Mouse (Mus musculus): ENCODE results near the gene Gm8332. TPM values are rescaled to one million over a fixed set of nuclear protein-coding genes. Genes with fewer than 3 reads are reported as not detected.
"Not testable (repeated sequence)": the region's sequence is repeated elsewhere in the genome, so short reads cannot be mapped to it uniquely, and the experiment has no call there.

The Gm8332 gene
- not detected for total RNA-seq (2021)
- long read RNA-seq, experiment 1: 0 reads
- long read RNA-seq, experiment 2: 0 reads

GRCm38 (mm10) chr12:88250000-88250399, at the start of gene Gm8332:
Gene Gm8332 (minus strand): TSS chr12:88250100.
- intact Hi-C loops (cut with DNase I); DNase-seq (ENCODE audit: low spot score in 2 of 2): not testable (repeated sequence)

GRCm38 (mm10) chr12:88297171-88297570, 47.3 kb upstream of the Gm8332 start:
- intact Hi-C loops (cut with DNase I); DNase-seq (ENCODE audit: low spot score in 2 of 2): not testable (repeated sequence)

DNA sequence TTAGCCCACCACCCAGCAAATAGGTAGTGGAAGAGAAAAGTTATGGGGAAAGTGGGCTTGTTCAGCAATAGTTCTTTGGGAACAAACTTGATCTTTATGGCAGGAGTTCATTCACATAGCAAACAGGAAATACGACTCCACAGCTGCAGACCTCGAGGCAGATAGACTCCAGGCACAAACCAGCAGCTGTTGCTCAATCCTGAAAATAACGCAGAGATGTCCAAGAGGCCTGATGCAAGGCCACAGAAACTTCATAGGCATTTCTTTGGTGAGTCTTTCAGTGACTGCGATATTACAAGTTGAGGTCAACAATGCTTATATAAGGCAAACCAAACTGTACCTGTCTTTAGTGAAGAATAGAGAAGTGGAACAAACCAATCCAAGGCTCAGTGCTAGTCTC, 43.2 kb upstream of the Gm8332 start:
- intact Hi-C loops (cut with DNase I); DNase-seq (ENCODE audit: low spot score in 2 of 2): not testable (repeated sequence)

DNA sequence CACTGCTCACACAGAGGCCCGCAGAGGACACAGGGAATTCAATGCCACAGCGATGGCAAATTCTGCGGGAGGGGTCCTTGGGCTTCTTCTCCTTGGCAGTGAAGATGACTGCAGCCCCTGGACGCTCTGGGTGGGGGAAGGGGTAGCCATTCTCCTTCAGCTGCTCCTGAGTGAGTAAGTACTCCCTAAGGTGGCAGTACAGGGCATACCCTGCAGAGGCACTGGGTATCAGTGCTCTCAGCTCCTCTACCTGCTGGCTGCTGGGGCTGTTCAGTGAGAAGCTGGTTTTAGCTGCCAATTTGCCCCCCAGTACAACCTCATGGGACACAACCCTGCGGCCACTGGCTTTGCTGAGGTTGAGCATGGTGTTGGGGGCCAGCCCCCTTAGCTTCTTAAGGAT, 35.3 kb upstream of the Gm8332 start:
- intact Hi-C loops (cut with DNase I); DNase-seq (ENCODE audit: low spot score in 2 of 2): not testable (repeated sequence)

DNA sequence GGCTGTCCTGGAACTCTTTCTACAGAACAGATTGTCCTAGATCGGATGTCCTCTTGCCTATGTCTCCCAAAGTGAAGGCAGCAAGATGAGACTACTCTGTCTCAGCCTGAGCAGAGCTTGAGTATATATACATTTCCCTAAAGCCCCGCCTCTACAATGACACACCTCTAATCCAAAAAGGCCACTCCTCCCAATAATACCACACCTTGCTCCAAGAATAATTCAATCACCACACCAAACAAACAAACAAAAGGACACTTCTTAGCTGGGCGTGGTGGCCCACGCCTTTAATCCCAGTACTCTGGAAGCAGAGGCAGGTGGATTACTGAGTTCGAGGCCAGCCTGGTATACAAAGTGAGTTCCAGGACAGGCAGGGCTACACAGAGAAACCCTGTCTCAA, 24.5 kb upstream of the Gm8332 start, which contains the start of gene Gm5662:
Gene Gm5662, minus strand, starts transcription at position 101 of the 400 bp plus-strand sequence.
- intact Hi-C loops (cut with DNase I): not testable (repeated sequence)

DNA sequence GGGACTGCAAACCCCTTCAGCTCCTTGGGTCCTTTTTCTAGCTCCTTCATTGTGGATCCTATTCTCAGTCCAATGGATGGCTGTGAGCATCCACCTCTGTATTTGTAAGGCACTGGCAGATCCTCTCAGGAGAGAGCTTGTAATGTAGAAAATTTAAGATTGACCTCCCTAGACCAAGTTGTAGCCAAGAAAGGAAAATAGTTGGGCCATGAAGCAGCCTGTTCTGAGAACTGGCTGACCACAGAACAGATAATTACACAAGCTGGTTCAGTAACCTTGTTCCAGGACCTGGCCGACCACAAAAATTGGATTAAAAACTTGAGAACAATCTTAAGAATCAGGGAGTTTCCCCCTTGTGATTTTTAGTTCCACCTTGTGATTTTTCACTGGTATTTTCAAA, 7.3 kb upstream of the Gm8332 start:
- intact Hi-C loops (cut with DNase I): no loop called here
- no peak for DNase-seq (ENCODE audit: low spot score in 2 of 2)

More for the DNA sequence above, 24.5 kb upstream of the Gm8332 start, which contains the start of gene Gm5662:
- not testable (repeated sequence) for DNase-seq (ENCODE audit: low spot score in 2 of 2)

- DNase-seq (ENCODE audit: low spot score in 2 of 2); intact Hi-C loops (cut with DNase I): not testable (repeated sequence)
These were observed 6.0 kb upstream of the Gm8332 start for GRCm38 (mm10) chr12:88255917-88256316.

DNA sequence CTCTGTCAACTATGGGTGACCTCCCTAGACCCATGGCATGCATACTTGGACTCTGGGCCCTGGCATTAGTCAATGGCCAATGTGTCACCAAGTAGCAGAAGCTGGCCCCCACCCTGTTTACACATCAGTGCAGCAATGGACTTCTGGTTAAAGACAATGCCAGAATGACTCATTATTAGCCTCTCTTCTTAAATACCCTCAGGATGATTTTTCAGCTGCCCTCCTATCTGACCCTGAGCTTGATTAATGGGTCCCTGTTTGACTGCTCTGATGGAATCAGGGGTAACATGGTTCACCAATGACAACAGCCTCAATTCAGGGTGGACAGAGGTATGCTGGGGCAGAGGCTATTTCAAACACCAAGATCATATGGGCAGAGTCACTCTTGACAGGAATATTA, 4.1 kb downstream of the Gm8332 start:
- DNase-seq (ENCODE audit: low spot score in 2 of 2); intact Hi-C loops (cut with DNase I): not testable (repeated sequence)

GRCm38 (mm10) chr12:88242940-88243339, 7.0 kb downstream of the Gm8332 start:
- peak in 1 of 2 experiments; percentile 5 for DNase-seq (ENCODE audit: low spot score in 2 of 2)
- intact Hi-C loops (cut with DNase I): not testable (repeated sequence)

- intact Hi-C loops (cut with DNase I): no loop called here
- DNase-seq (ENCODE audit: low spot score in 2 of 2): no peak
These were observed 30.5 kb downstream of the Gm8332 start for GRCm38 (mm10) chr12:88219445-88219844.

- DNase-seq (ENCODE audit: low spot score in 2 of 2); intact Hi-C loops (cut with DNase I): not testable (repeated sequence)
These were observed 31.8 kb downstream of the Gm8332 start for GRCm38 (mm10) chr12:88218059-88218458.

DNA sequence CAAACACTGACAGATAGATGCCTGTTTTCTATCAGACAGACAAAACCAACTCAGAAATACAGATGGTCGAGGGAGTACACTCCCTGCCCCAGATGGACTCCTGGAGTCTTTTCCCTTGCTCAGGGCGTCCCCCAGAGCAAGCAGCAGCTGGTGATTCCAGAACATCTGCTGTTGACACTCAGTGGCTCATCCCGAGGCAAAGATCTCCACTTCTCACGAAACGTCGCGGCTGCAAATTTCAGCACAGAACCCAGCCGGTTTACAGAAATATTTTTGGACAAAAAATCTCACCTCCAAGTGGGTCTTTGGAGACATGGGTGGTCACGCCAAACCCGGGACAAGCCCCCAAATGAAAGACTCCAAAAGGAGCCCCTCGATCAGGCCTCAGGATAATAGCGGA, 35.3 kb downstream of the Gm8332 start:
- DNase-seq (ENCODE audit: low spot score in 2 of 2): no peak
- intact Hi-C loops (cut with DNase I): no loop called here

DNA sequence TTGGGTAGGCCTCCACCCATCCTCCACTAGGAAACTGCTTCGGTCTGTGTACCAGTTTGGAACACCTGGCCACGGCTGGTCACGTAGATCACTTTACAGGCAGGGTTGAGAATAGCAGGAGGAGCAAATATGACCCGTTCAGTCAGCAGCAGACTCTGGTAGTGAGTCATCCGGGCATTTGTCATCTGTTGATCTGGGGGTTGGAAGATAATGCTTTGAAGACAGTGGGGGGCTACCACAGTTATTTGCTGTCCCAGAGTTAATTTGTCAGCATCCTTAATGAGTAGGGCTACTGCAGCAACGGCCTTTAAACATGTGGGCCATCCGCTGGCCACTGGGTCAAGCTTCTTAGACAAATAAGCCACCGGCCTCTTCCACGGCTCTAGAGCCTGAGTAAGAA, 38.4 kb downstream of the Gm8332 start:
- DNase-seq (ENCODE audit: low spot score in 2 of 2); intact Hi-C loops (cut with DNase I): not testable (repeated sequence)

DNA sequence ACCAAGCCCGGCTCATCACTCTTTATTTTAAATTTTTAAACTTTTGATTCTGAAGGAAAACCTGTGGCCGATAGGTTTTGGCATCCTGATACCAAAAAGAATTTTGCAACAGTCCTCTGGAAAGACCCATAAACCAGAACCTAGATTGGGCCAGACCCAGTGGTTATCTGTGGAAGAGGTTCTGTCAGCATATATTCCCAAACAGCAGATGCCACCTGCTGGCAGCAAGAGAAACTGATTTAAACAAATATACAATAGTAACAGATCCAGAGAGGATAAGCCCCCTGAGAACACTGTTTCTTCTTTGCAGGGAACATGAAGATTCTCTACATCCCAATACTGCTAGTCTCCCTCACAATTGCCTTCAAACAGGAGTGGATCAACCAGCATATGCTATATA, 47.0 kb downstream of the Gm8332 start:
- DNase-seq (ENCODE audit: low spot score in 2 of 2): no peak
- intact Hi-C loops (cut with DNase I): no loop called here

Other genes with a start within 250 kb of the Gm8332 start
- gene Gm2075, start 238.3 kb downstream of the Gm8332 start, total RNA-seq (2021): not detected
- not detected for gene Gm6803, start 231.3 kb downstream of the Gm8332 start, total RNA-seq (2021)
- gene Gm2056, start 223.1 kb downstream of the Gm8332 start, total RNA-seq (2021): not detected
- gene Gm16368, start 166.4 kb downstream of the Gm8332 start, total RNA-seq (2021): not detected
- not detected for gene Gm10436, start 68.0 kb downstream of the Gm8332 start, total RNA-seq (2021)
- not detected for gene Gm5662, start 24.4 kb upstream of the Gm8332 start, total RNA-seq (2021)
- not detected for gene Gm5039, start 73.9 kb upstream of the Gm8332 start, total RNA-seq (2021)
- 10 to 100 TPM; 33.4 to 34.1 TPM for gene Adck1, start 110.5 kb upstream of the Gm8332 start, total RNA-seq (2021)

Data from left cerebral cortex, postnatal 14 days (tissue).